Mouse (Mus musculus): ENCODE measurements at regions not wholly inside any gene's neighbourhood (a gene's known extent, or its start where the extent isn't known, plus 50 kb on each side); places are given as distances from the start of the nearest gene placed in this dataset.

DNA sequence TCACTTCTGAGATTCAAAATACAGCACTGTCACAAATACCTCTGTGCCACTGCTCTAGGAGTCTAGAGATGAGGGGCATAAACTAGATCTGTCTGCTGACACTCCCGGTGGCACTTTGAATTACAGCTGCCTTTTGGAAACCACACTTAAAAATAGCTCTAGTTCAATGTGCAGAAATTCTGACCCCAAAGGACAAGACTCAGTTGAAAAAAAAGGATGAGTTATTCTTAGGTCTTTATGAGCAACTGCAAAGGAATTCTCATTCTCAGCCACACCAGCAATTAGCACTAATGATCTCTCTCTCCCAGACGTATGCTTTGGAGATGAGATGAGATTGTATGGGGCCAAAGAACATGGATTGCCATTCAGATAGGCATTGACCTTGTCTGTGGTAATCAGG lies 104.3 kb upstream of the Zc3h12c start:
- no peaks in the 10 kb centered on the region for H3K79me2 ChIP-seq (ENCODE audit: control insufficient read depth, insufficient read depth)
- H3ac ChIP-seq (ENCODE audit: control insufficient read depth, insufficient read length): no peak overlapping the region
- H3K4me2 ChIP-seq (ENCODE audit: low read depth): no peak overlapping the region
- H3K36me3 ChIP-seq (ENCODE audit: control insufficient read depth, insufficient read depth): no peaks in the 10 kb centered on the region
- no peaks in the 10 kb centered on the region for H3K27me3 ChIP-seq (ENCODE audit: control insufficient read depth, insufficient read depth, insufficient read length)
- TF ChIP-seq TCF12 (IDR thresholded peaks at IDR 0.05; ENCODE audit: insufficient read depth, poor library complexity, severe bottlenecking) (no peak), REST (IDR thresholded peaks at IDR 0.05; ENCODE audit: insufficient read depth, insufficient read length) (no peak), MAX (IDR thresholded peaks at IDR 0.05; ENCODE audit: low read depth) (no peak), E2F4 (IDR thresholded peaks at IDR 0.05; ENCODE audit: insufficient read depth) (no peak), MYOG (IDR thresholded peaks at IDR 0.05; ENCODE audit: control insufficient read depth in 1 of 3, insufficient read depth in 1 of 3, insufficient read length in 2 of 3, low read depth in 2 of 3) (no peak), POLR2A (IDR thresholded peaks at IDR 0.05; ENCODE audit: insufficient read length, low read depth) (no peak)
- H3K4me3 ChIP-seq: no peak overlapping the region

DNA sequence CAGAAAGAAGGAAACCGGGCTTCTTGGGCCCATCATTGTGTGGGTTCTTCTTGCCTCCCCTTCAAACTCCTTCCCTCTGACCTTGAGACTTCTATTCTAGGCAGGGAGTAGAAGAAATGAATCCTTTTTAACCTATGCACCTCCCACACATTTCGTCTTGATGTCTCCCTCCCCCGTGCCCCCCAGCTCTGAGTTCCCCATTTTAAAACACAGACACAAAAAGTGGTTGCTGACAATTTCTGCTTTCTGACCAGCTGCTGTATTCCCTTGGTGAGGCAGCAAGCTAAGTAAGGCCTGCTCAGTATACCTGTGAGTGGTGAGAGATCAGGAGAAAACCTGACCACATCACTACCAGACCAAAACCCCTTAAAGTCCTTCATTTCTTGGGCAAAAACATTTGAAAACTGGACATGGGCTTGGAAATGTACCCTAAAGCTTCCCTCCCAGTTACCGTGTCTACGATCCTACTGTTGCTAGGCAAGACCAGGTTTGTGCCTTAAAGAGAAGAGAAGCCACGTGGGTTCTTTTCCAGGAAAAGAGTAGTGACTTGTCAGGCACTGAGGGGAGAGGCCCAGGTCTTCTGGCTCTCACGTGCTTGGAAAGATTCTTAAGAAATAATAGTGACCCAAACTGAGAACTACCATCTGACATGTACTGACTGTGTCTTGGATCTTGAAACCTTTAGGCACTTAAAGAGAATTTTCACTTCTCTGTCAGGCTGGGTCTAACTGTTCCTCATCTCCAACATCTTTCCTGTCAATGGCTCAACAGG lies 103.2 kb upstream of the Zc3h12c start:
- Histone ChIP-seq H3K4me3 (no peak overlapping the region), H3ac (ENCODE audit: control insufficient read depth, insufficient read length) (no peak overlapping the region)

DNA sequence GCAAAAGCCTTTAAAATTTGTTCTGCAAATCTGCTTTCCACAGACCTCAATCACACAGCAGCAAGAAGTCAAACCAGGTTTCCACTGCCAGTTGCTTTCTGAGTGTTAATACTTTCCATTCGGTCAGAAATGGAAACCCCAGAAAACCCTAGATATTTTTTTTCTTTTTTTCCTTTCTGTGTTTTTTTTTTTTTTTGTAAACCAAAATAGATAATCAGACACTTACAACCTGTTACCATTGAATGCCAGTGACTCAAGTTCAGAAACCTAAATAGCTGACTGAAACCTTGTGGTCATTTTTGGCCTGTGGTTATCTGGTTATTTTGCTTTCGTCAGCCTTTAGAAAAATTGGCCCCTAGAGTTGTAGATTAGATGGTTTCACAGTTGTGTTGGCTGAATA lies 93.2 kb upstream of the Zc3h12c start:
- TF ChIP-seq E2F4 (IDR thresholded peaks at IDR 0.05; ENCODE audit: insufficient read depth): no peak
- no peak for TF ChIP-seq REST (IDR thresholded peaks at IDR 0.05; ENCODE audit: insufficient read depth, insufficient read length)
- TF ChIP-seq MAX (IDR thresholded peaks at IDR 0.05; ENCODE audit: low read depth): no peak
- TF ChIP-seq POLR2A (IDR thresholded peaks at IDR 0.05; ENCODE audit: insufficient read length, low read depth): no peak
- no peak for TF ChIP-seq SRF (IDR thresholded peaks at IDR 0.05; ENCODE audit: control insufficient read depth, insufficient read length, low read depth)
- no peak for TF ChIP-seq TCF3 (IDR thresholded peaks at IDR 0.05; ENCODE audit: insufficient read length, low read depth)
- no peak for TF ChIP-seq TCF12 (IDR thresholded peaks at IDR 0.05; ENCODE audit: insufficient read depth, poor library complexity, severe bottlenecking)
- no peak for TF ChIP-seq MYOD1 (IDR thresholded peaks at IDR 0.05; ENCODE audit: control insufficient read depth in 1 of 3, insufficient read length in 2 of 3, low read depth in 2 of 3)
- TF ChIP-seq CEBPB (IDR thresholded peaks at IDR 0.05; ENCODE audit: insufficient read depth, poor library complexity, severe bottlenecking): no peak
- no peak for TF ChIP-seq USF1 (IDR thresholded peaks at IDR 0.05; ENCODE audit: low read depth)
- TF ChIP-seq POLR2AphosphoS2 (IDR thresholded peaks at IDR 0.05; ENCODE audit: insufficient read length, low read depth): no peak
- no peak for TF ChIP-seq MYOG (IDR thresholded peaks at IDR 0.05; ENCODE audit: control insufficient read depth in 1 of 3, insufficient read depth in 1 of 3, insufficient read length in 2 of 3, low read depth in 2 of 3)
- Histone ChIP-seq H3ac (ENCODE audit: control insufficient read depth, insufficient read length) (no peak overlapping the region), H3K4me2 (ENCODE audit: low read depth) (peak overlapping the region; percentile 38), H3K79me2 (ENCODE audit: control insufficient read depth, insufficient read depth) (no peaks in the 10 kb centered on the region), H3K4me3 (no peak overlapping the region), H3K36me3 (ENCODE audit: control insufficient read depth, insufficient read depth) (no peaks in the 10 kb centered on the region), H3K27me3 (ENCODE audit: control insufficient read depth, insufficient read depth, insufficient read length) (no peaks in the 10 kb centered on the region)

More for the DNA sequence above, 103.2 kb upstream of the Zc3h12c start:
- H3K27me3 ChIP-seq (ENCODE audit: control insufficient read depth, insufficient read depth, insufficient read length): no peaks in the 10 kb centered on the region
- TF ChIP-seq MYOD1 (IDR thresholded peaks at IDR 0.05; ENCODE audit: control insufficient read depth in 1 of 3, insufficient read length in 2 of 3, low read depth in 2 of 3) (no peak), SRF (IDR thresholded peaks at IDR 0.05; ENCODE audit: control insufficient read depth, insufficient read length, low read depth) (no peak), REST (IDR thresholded peaks at IDR 0.05; ENCODE audit: insufficient read depth, insufficient read length) (no peak), MYOG (IDR thresholded peaks at IDR 0.05; ENCODE audit: control insufficient read depth in 1 of 3, insufficient read depth in 1 of 3, insufficient read length in 2 of 3, low read depth in 2 of 3) (no peak), POLR2A (IDR thresholded peaks at IDR 0.05; ENCODE audit: insufficient read length, low read depth) (no peak), CEBPB (IDR thresholded peaks at IDR 0.05; ENCODE audit: insufficient read depth, poor library complexity, severe bottlenecking) (no peak), USF1 (IDR thresholded peaks at IDR 0.05; ENCODE audit: low read depth) (no peak), E2F4 (IDR thresholded peaks at IDR 0.05; ENCODE audit: insufficient read depth) (no peak), POLR2AphosphoS2 (IDR thresholded peaks at IDR 0.05; ENCODE audit: insufficient read length, low read depth) (no peak), MAX (IDR thresholded peaks at IDR 0.05; ENCODE audit: low read depth) (no peak)
- no peaks in the 10 kb centered on the region for H3K79me2 ChIP-seq (ENCODE audit: control insufficient read depth, insufficient read depth)
- no peaks in the 10 kb centered on the region for H3K36me3 ChIP-seq (ENCODE audit: control insufficient read depth, insufficient read depth)
- no peak overlapping the region for H3K4me2 ChIP-seq (ENCODE audit: low read depth)

DNA sequence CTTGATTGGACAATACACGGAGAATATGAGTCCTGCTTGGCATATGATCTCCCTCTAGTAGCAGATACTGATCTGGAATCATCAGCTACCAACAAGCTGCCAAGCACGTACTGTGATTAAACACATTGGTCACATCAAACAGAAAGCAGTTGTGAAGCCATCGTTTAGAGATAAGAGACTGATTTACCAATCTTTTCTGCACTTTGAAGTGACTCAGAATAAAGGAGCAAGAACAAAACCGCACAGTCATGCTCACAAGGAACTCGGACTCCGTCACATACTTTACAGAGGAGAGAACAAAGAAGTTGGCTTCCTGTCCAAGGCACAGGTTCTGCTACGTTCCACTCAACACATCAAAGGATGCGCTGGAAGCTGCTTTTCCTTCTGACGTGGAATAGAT lies 91.1 kb upstream of the Zc3h12c start:
- Histone ChIP-seq H3K79me2 (ENCODE audit: control insufficient read depth, insufficient read depth) (no peaks in the 10 kb centered on the region), H3K4me2 (ENCODE audit: low read depth) (no peak overlapping the region), H3K27me3 (ENCODE audit: control insufficient read depth, insufficient read depth, insufficient read length) (no peaks in the 10 kb centered on the region), H3ac (ENCODE audit: control insufficient read depth, insufficient read length) (no peak overlapping the region), H3K4me3 (no peak overlapping the region), H3K36me3 (ENCODE audit: control insufficient read depth, insufficient read depth) (no peaks in the 10 kb centered on the region)
- TF ChIP-seq MYOD1 (IDR thresholded peaks at IDR 0.05; ENCODE audit: control insufficient read depth in 1 of 3, insufficient read length in 2 of 3, low read depth in 2 of 3) (no peak), TCF3 (IDR thresholded peaks at IDR 0.05; ENCODE audit: insufficient read length, low read depth) (no peak), REST (IDR thresholded peaks at IDR 0.05; ENCODE audit: insufficient read depth, insufficient read length) (no peak), E2F4 (IDR thresholded peaks at IDR 0.05; ENCODE audit: insufficient read depth) (no peak), MYOG (IDR thresholded peaks at IDR 0.05; ENCODE audit: control insufficient read depth in 1 of 3, insufficient read depth in 1 of 3, insufficient read length in 2 of 3, low read depth in 2 of 3) (no peak), TCF12 (IDR thresholded peaks at IDR 0.05; ENCODE audit: insufficient read depth, poor library complexity, severe bottlenecking) (no peak), POLR2A (IDR thresholded peaks at IDR 0.05; ENCODE audit: insufficient read length, low read depth) (no peak), USF1 (IDR thresholded peaks at IDR 0.05; ENCODE audit: low read depth) (no peak), SRF (IDR thresholded peaks at IDR 0.05; ENCODE audit: control insufficient read depth, insufficient read length, low read depth) (no peak), POLR2AphosphoS2 (IDR thresholded peaks at IDR 0.05; ENCODE audit: insufficient read length, low read depth) (no peak), CEBPB (IDR thresholded peaks at IDR 0.05; ENCODE audit: insufficient read depth, poor library complexity, severe bottlenecking) (no peak), MAX (IDR thresholded peaks at IDR 0.05; ENCODE audit: low read depth) (no peak)
